ENCODE assay signal across 13 mouse cellular contexts in the genomic region with DNA sequence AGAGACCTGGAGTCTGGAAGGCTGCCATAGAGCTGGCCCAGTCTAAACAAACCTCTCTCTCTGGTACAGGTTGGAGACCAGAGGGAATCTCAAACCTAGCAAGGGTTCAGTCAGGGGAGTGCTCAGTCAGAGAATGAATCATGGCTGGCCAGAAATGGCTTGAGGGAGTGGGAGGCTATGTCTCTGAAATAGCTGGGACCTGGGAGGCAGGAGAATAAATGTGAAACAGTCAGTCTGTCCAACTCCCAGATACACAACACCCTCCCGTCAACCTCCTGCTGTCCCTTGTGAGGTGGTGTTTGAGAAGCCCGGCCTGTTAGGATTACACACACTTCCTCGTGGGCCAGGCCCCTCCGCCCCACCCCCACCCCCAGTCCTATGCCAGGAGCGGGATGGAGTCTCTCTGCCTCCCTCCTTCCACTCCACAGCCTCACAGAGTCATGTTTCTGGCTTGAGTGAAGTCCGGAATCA. TPM values are rescaled to one million over a fixed set of nuclear protein-coding genes. Genes with fewer than 3 reads are reported as not detected.
DNase-seq lines count a peak whose midpoint lies in the region; ATAC-seq lines count a peak whose summit lies in the region.
"Had no signal": no experiment of that assay in that cellular context is flagged by ENCODE, and none has a peak within 500 bp of the region (broad histone marks: within the 10 kb centered on the region; RNA-seq: fewer than 3 reads in every experiment).

No protein-coding gene starts in this region.

- no peaks in the 10 kb centered on the region for H3K36me3 ChIP-seq in midbrain, embryonic 11.5 days (ENCODE audit: control insufficient read depth, insufficient read depth, low read length)
- H3K36me3 ChIP-seq in midbrain, embryonic 15.5 days (replicated peaks): no peaks in the 10 kb centered on the region
- no peaks in the 10 kb centered on the region for H3K36me3 ChIP-seq in stomach, embryonic 15.5 days

- no peaks in the 10 kb centered on the region for H3K27me3 ChIP-seq in midbrain, embryonic 11.5 days (ENCODE audit: control insufficient read depth, insufficient read depth, low read length)
- no peaks in the 10 kb centered on the region for H3K27me3 ChIP-seq in midbrain, embryonic 15.5 days (replicated peaks)
- no peaks in the 10 kb centered on the region for H3K27me3 ChIP-seq in stomach, embryonic 15.5 days (replicated peaks)

- no peak overlapping the region for H3K9ac ChIP-seq in midbrain, embryonic 11.5 days (ENCODE audit: low read length)
- H3K9ac ChIP-seq in midbrain, embryonic 15.5 days: no peak overlapping the region
- H3K9ac ChIP-seq in stomach, embryonic 15.5 days: no peak overlapping the region
- H3K9ac ChIP-seq: liver, embryonic 14.5 days had no signal

- no peak overlapping the region for H3K27ac ChIP-seq in midbrain, embryonic 11.5 days (ENCODE audit: low read depth, low read length)
- no peak overlapping the region for H3K27ac ChIP-seq in midbrain, embryonic 15.5 days
- H3K27ac ChIP-seq in stomach, embryonic 15.5 days: peak overlapping the region; percentile 82
- H3K27ac ChIP-seq: liver, embryonic 14.5 days had no signal

- no peaks in the 10 kb centered on the region for H3K9me3 ChIP-seq in midbrain, embryonic 11.5 days (ENCODE audit: control insufficient read depth, low read length)
- H3K9me3 ChIP-seq in midbrain, embryonic 15.5 days: no peaks in the 10 kb centered on the region
- no peaks in the 10 kb centered on the region for H3K9me3 ChIP-seq in stomach, embryonic 15.5 days

- DNase-seq in frontal cortex, postnatal 10 days (ENCODE audit: low spot score in 2 of 2): no peak
- peak; percentile 81 for DNase-seq in midbrain, embryonic 11.5 days (ENCODE audit: low spot score, missing footprints)
- DNase-seq in kidney, postnatal 4 days: peak; percentile 36 to 59
- DNase-seq: cerebellum, adult 8-10 months had no signal

- no peak overlapping the region for H3K4me2 ChIP-seq in midbrain, embryonic 11.5 days
- no peak overlapping the region for H3K4me2 ChIP-seq in midbrain, embryonic 15.5 days
- no peak overlapping the region for H3K4me2 ChIP-seq in stomach, embryonic 15.5 days

- WGBS in midbrain, embryonic 11.5 days: 40% methylated on average over 6 of the region's 6 CpGs
- 43% methylated on average over 6 of the region's 6 CpGs for WGBS in midbrain, embryonic 15.5 days
- WGBS in stomach, embryonic 15.5 days: 14% methylated on average over 6 of the region's 6 CpGs

- H3K4me3 ChIP-seq in midbrain, embryonic 11.5 days (ENCODE audit: low read depth, low read length): no peak overlapping the region
- no peak overlapping the region for H3K4me3 ChIP-seq in midbrain, embryonic 15.5 days
- H3K4me3 ChIP-seq in stomach, embryonic 15.5 days (replicated peaks): no peak overlapping the region

- ATAC-seq in frontal cortex, adult (ENCODE audit: low TSS enrichment): peak; percentile 96
- no peak for ATAC-seq in midbrain, embryonic 11.5 days (ENCODE audit: low FRiP score)
- ATAC-seq in midbrain, embryonic 15.5 days (replicated peaks): no peak
- peak; percentile 65 for ATAC-seq in stomach, embryonic 15.5 days (ENCODE audit: insufficient read depth, low FRiP score, low read depth)
- no peak for ATAC-seq in megakaryocyte, adult 5-6 weeks (ENCODE audit: poor library complexity, severe bottlenecking)
- ATAC-seq in monocyte, adult 5-6 weeks (replicated peaks; ENCODE audit: insufficient number of reproducible peaks, low FRiP score, low TSS enrichment, poor library complexity, severe bottlenecking): no peak
- ATAC-seq: activated CD4-positive, CD25-positive, alpha-beta regulatory T cell, adult 4 months had no signal

- H3K4me1 ChIP-seq in midbrain, embryonic 11.5 days (ENCODE audit: control insufficient read depth, insufficient read depth, low read length): peaks cover 11% of the 10 kb centered on the region
- H3K4me1 ChIP-seq in midbrain, embryonic 15.5 days: peaks cover 3% of the 10 kb centered on the region; the same call in 1 of the 2 replicates
- peaks cover 27% of the 10 kb centered on the region for H3K4me1 ChIP-seq in stomach, embryonic 15.5 days

RNA-seq across cellular contexts. Expression of a gene that starts 13.8 kb away (rescaled TPM):
- 0.92 and 1.5 TPM in 2 replicates for polyA plus RNA-seq in midbrain, embryonic 11.5 days (2014; fragmentation: Nextera tagmentation; extraction: Ambion mirVana)
- polyA plus RNA-seq in midbrain, embryonic 15.5 days (2015; fragmentation: Nextera tagmentation; extraction: Ambion mirVana): 0.17 and 0.27 TPM in 2 replicates
- polyA plus RNA-seq in stomach, embryonic 15.5 days (2015; fragmentation: Nextera tagmentation; extraction: Ambion mirVana): 0.42 and 0.50 TPM in 2 replicates
- not detected in 2 replicates for total RNA-seq in megakaryocyte, adult 5-6 weeks (2015)
- not detected in 2 replicates for total RNA-seq in megakaryocyte, adult 5-6 weeks (2017)
- total RNA-seq in monocyte, adult 5-6 weeks (2017): 0.96 TPM in 1 of 3 replicates, not detected in the others
- total RNA-seq: heart, adult 18-20 months had no signal
- polyA plus RNA-seq: activated CD4-positive, CD25-positive, alpha-beta regulatory T cell, adult 4 months; C2C12 had no signal

RNA-seq across cellular contexts. Expression of a gene that starts 44.6 kb away (rescaled TPM):
- not detected in 2 replicates for polyA plus RNA-seq in midbrain, embryonic 11.5 days (2014; fragmentation: Nextera tagmentation; extraction: Ambion mirVana)
- polyA plus RNA-seq in midbrain, embryonic 15.5 days (2015; fragmentation: Nextera tagmentation; extraction: Ambion mirVana): not detected in 2 replicates
- 2.2 and 3.2 TPM in 2 replicates for polyA plus RNA-seq in stomach, embryonic 15.5 days (2015; fragmentation: Nextera tagmentation; extraction: Ambion mirVana)
- total RNA-seq in megakaryocyte, adult 5-6 weeks (2015): 0.59 and 1.9 TPM in 2 replicates
- total RNA-seq in megakaryocyte, adult 5-6 weeks (2017): 2.4 TPM in 2 replicates
- total RNA-seq in monocyte, adult 5-6 weeks (2017): 0.11 to 1.2 TPM (median 0.48 TPM) in 3 replicates
- polyA plus RNA-seq: activated CD4-positive, CD25-positive, alpha-beta regulatory T cell, adult 4 months; C2C12 had no signal

Comparison
In these comparisons a context has a peak if more than half of its experiments do, and no peak if none do; other contexts are left out.
1. ATAC-seq: peak in frontal cortex, adult (single experiment) and stomach, embryonic 15.5 days (single experiment); none in midbrain, embryonic 11.5 days (single experiment), midbrain, embryonic 15.5 days (single experiment), megakaryocyte, adult 5-6 weeks (single experiment) and monocyte, adult 5-6 weeks (single experiment).
2. DNase-seq: peak in midbrain, embryonic 11.5 days (single experiment) and kidney, postnatal 4 days (2 of 2); none in frontal cortex, postnatal 10 days (0 of 2).